Mouse (Mus musculus) adrenal gland, adult 2 months (tissue): ENCODE data around the gene Mrgprd. TPM values are rescaled to one million over a fixed set of nuclear protein-coding genes. Genes with fewer than 3 reads are reported as not detected.

Experiments
- polyA plus RNA-seq: library from polyadenylated mRNA; depleted of rRNA; stranded (reverse); fragments of >200 nt; gene quantifications from 2 replicates; pipeline ENCODE4 v1.2.3, GENCODE M21; 2012; rRNA removed
- total RNA-seq, 2 experiments: library from RNA; stranded (reverse); gene quantifications; 2 replicates each; pipeline ENCODE4 v1.2.3; 2021

The Mrgprd gene
- total and polyA plus RNA-seq, 3 experiments: not detected

Other genes with a start within 250 kb of the Mrgprd start
- under 1 TPM in 1 of 2 experiments, not detected in 1; 0.48 TPM for gene 1810010D01Rik, start 106.7 kb upstream of the Mrgprd start, total RNA-seq
- gene 1810010D01Rik, start 106.7 kb upstream of the Mrgprd start, polyA plus RNA-seq: 1.1 and 1.7 TPM in 2 replicates
- 10 to 100 TPM; 11.2 to 12.5 TPM for gene Tpcn2, start 30.8 kb upstream of the Mrgprd start, total RNA-seq
- 14.5 and 17.9 TPM in 2 replicates for gene Tpcn2, start 30.8 kb upstream of the Mrgprd start, polyA plus RNA-seq
- 1 to 10 TPM; 1.2 to 2.8 TPM for gene Mrgprf, start 14.0 kb upstream of the Mrgprd start, total RNA-seq
- 6.9 and 8.4 TPM in 2 replicates for gene Mrgprf, start 14.0 kb upstream of the Mrgprd start, polyA plus RNA-seq